Mouse (Mus musculus) myocyte (in vitro differentiated cells): ENCODE data around the gene Prkn. TPM values are rescaled to one million over a fixed set of nuclear protein-coding genes. Genes with fewer than 3 reads are reported as not detected.

ENCODE experiments used
- H3K27me3 ChIP-seq: one replicate; pipeline ENCODE4 v1.6.1; 2011; ENCODE audit not compliant: control insufficient read depth, insufficient read depth, insufficient read length
- H3K36me3 ChIP-seq: one replicate; pipeline ENCODE4 v1.6.1; 2011; ENCODE audit not compliant: control insufficient read depth, insufficient read depth
- H3K4me2 ChIP-seq: one replicate; pipeline ENCODE4 v1.6.1; 2011; ENCODE audit warnings: low read depth, control low read depth
- H3K4me3 ChIP-seq: one replicate; pipeline ENCODE4 v1.5.1; 2011; ENCODE audit warnings: mild to moderate bottlenecking, control low read depth, moderate library complexity
- H3K79me2 ChIP-seq: one replicate; pipeline ENCODE4 v1.6.1; 2011; ENCODE audit not compliant: control insufficient read depth, insufficient read depth
- H3ac ChIP-seq: one replicate; pipeline ENCODE4 v1.6.1; 2011; ENCODE audit not compliant: control insufficient read depth, insufficient read length
- CEBPB ChIP-seq: IDR thresholded peaks from 2 replicates; pipeline ENCODE4 v1.6.1; 2011; ENCODE audit warnings: mild to moderate bottlenecking, moderate library complexity; ENCODE audit not compliant: poor library complexity, insufficient read depth, severe bottlenecking
- E2F4 ChIP-seq: IDR thresholded peaks from one replicate; pipeline ENCODE4 v1.6.1; 2011; ENCODE audit warnings: mild to moderate bottlenecking, control low read depth, moderate library complexity; ENCODE audit not compliant: insufficient read depth
- MAX ChIP-seq: IDR thresholded peaks from one replicate; pipeline ENCODE4 v1.6.1; 2011; ENCODE audit warnings: low read depth, mild to moderate bottlenecking, control low read depth
- MYOD1 ChIP-seq, 3 experiments: IDR thresholded peaks; one replicate each; pipeline ENCODE4 v1.6.1; 2011; ENCODE audit warnings: control low read depth in 2 of 3, low read depth in 2 of 3, mild to moderate bottlenecking in 2 of 3, moderate library complexity in 1 of 3; ENCODE audit not compliant: insufficient read length in 2 of 3, control insufficient read depth in 1 of 3
- MYOG ChIP-seq, 3 experiments: IDR thresholded peaks; one replicate each; pipeline ENCODE4 v1.6.1; 2011; ENCODE audit warnings: control low read depth in 2 of 3, low read depth in 2 of 3, mild to moderate bottlenecking in 2 of 3; ENCODE audit not compliant: insufficient read length in 2 of 3, control insufficient read depth in 1 of 3, insufficient read depth in 1 of 3
- POLR2A ChIP-seq: IDR thresholded peaks from one replicate; pipeline ENCODE4 v1.6.1; 2011; ENCODE audit warnings: low read depth, mild to moderate bottlenecking, control low read depth, moderate library complexity; ENCODE audit not compliant: insufficient read length
- POLR2AphosphoS2 ChIP-seq: IDR thresholded peaks from one replicate; pipeline ENCODE4 v1.6.1; 2011; ENCODE audit warnings: low read depth, control low read depth; ENCODE audit not compliant: insufficient read length
- REST ChIP-seq: IDR thresholded peaks from one replicate; pipeline ENCODE4 v1.6.1; 2011; ENCODE audit warnings: mild to moderate bottlenecking, control low read depth, moderate library complexity; ENCODE audit not compliant: insufficient read depth, insufficient read length
- SRF ChIP-seq: IDR thresholded peaks from one replicate; pipeline ENCODE4 v1.6.1; 2011; ENCODE audit warnings: low read depth; ENCODE audit not compliant: control insufficient read depth, insufficient read length
- TCF12 ChIP-seq: IDR thresholded peaks from one replicate; pipeline ENCODE4 v1.6.1; 2011; ENCODE audit warnings: mild to moderate bottlenecking, control low read depth; ENCODE audit not compliant: poor library complexity, insufficient read depth, severe bottlenecking
- TCF3 ChIP-seq: IDR thresholded peaks from one replicate; pipeline ENCODE4 v1.6.1; 2011; ENCODE audit warnings: low read depth, control low read depth; ENCODE audit not compliant: insufficient read length
- USF1 ChIP-seq: IDR thresholded peaks from one replicate; pipeline ENCODE4 v1.6.1; 2011; ENCODE audit warnings: low read depth, mild to moderate bottlenecking, control low read depth, moderate library complexity
- polyA plus RNA-seq: library from polyadenylated mRNA; unstranded; fragments of >200 nt; fragmentation: generic; extraction: Trizol; gene quantifications from one replicate; pipeline ENCODE4 v1.2.1, GENCODE M21; 2012; ENCODE audit warnings: missing spikeins

Prkn gene
- polyA plus RNA-seq, 1 experiment = 0.26 TPM

GRCm38 (mm10) chr17:11550562-11550961 lies 710.4 kb downstream of the Prkn start:
- no peaks in the 10 kb centered on the region for H3K36me3 ChIP-seq
- no peaks in the 10 kb centered on the region for H3K79me2 ChIP-seq
- H3K27me3 ChIP-seq = no peaks in the 10 kb centered on the region
- H3K4me3 ChIP-seq = no peak overlapping the region
- no peak for TF ChIP-seq E2F4
- TF ChIP-seq MYOD1 (IDR thresholded peaks at IDR 0.05; ENCODE audit: control insufficient read depth in 1 of 3, insufficient read length in 2 of 3, low read depth in 2 of 3) = no peak
- no peak for TF ChIP-seq POLR2A
- TF ChIP-seq TCF3 = no peak
- no peak for TF ChIP-seq USF1
- H3K4me2 ChIP-seq = no peak overlapping the region
- no peak overlapping the region for H3ac ChIP-seq

DNA sequence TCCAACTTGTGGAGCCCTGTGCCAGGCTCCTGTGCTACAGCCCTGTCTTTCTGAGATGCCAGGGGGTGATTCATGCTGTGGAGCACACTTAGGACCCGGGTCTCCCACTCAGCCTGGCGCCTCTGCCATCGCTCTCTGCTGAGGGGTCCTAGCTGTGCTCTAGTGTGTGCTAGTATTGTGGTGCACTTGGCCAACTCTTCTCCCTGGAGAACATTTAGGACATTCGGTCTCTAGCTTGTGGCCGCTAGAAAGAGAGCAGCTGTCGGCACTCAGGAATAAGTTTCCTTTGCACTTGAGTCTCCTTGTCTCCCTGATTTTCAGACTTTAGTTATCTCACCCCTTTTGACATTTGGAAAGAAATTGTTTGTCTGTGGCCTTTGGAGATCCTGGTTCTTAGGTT lies 725.5 kb downstream of the Prkn start:
- TF ChIP-seq MYOD1 (IDR thresholded peaks at IDR 0.05; ENCODE audit: control insufficient read depth in 1 of 3, insufficient read length in 2 of 3, low read depth in 2 of 3) (no peak), POLR2AphosphoS2 (no peak), E2F4 (no peak), MAX (no peak), CEBPB (no peak), SRF (no peak), TCF12 (no peak)
- no peak overlapping the region for H3K4me3 ChIP-seq
- no peak overlapping the region for H3ac ChIP-seq
- H3K79me2 ChIP-seq = no peaks in the 10 kb centered on the region
- H3K27me3 ChIP-seq = no peaks in the 10 kb centered on the region
- no peak overlapping the region for H3K4me2 ChIP-seq
- H3K36me3 ChIP-seq = no peaks in the 10 kb centered on the region

GRCm38 (mm10) chr17:11570392-11570791 lies 730.2 kb downstream of the Prkn start:
- Histone ChIP-seq H3ac (no peak overlapping the region), H3K79me2 (no peaks in the 10 kb centered on the region), H3K36me3 (no peaks in the 10 kb centered on the region), H3K4me3 (no peak overlapping the region), H3K4me2 (no peak overlapping the region), H3K27me3 (no peaks in the 10 kb centered on the region)
- TF ChIP-seq REST (no peak), E2F4 (no peak), TCF3 (no peak), POLR2A (no peak), MYOD1 (IDR thresholded peaks at IDR 0.05; ENCODE audit: control insufficient read depth in 1 of 3, insufficient read length in 2 of 3, low read depth in 2 of 3) (no peak), USF1 (no peak), MAX (no peak), CEBPB (no peak), TCF12 (no peak), POLR2AphosphoS2 (no peak), SRF (no peak), MYOG (IDR thresholded peaks at IDR 0.05; ENCODE audit: control insufficient read depth in 1 of 3, insufficient read depth in 1 of 3, insufficient read length in 2 of 3, low read depth in 2 of 3) (no peak)

DNA sequence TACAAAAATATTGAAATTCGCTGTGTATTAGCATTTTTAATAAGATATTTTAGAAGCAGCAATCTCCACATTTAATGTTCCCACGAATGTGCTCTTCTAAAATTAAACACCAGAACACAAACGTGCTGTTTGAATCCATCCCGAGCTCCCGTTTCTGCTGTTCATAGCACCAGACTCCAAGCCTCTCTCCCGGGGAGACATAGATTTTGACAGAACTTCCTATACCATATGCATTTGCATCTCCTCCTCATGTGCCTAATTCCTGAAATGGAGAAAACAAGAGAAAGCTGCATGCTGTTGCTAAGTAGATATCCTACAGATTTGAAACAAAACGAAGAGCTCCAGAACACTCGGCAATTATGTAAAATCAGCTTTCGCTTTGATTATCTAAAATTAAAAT lies 733.5 kb downstream of the Prkn start:
- H3K4me2 ChIP-seq = no peak overlapping the region
- no peak overlapping the region for H3K4me3 ChIP-seq
- H3K36me3 ChIP-seq = no peaks in the 10 kb centered on the region
- TF ChIP-seq POLR2AphosphoS2 = no peak
- no peak for TF ChIP-seq E2F4
- TF ChIP-seq MAX = no peak
- no peak for TF ChIP-seq USF1
- no peak for TF ChIP-seq MYOD1 (IDR thresholded peaks at IDR 0.05; ENCODE audit: control insufficient read depth in 1 of 3, insufficient read length in 2 of 3, low read depth in 2 of 3)
- TF ChIP-seq TCF12 = no peak
- no peak for TF ChIP-seq MYOG (IDR thresholded peaks at IDR 0.05; ENCODE audit: control insufficient read depth in 1 of 3, insufficient read depth in 1 of 3, insufficient read length in 2 of 3, low read depth in 2 of 3)
- TF ChIP-seq POLR2A = no peak
- TF ChIP-seq TCF3 = no peak
- TF ChIP-seq SRF = no peak
- TF ChIP-seq REST = no peak
- TF ChIP-seq CEBPB = no peak
- H3K27me3 ChIP-seq = no peaks in the 10 kb centered on the region
- no peak overlapping the region for H3ac ChIP-seq
- H3K79me2 ChIP-seq = no peaks in the 10 kb centered on the region

DNA sequence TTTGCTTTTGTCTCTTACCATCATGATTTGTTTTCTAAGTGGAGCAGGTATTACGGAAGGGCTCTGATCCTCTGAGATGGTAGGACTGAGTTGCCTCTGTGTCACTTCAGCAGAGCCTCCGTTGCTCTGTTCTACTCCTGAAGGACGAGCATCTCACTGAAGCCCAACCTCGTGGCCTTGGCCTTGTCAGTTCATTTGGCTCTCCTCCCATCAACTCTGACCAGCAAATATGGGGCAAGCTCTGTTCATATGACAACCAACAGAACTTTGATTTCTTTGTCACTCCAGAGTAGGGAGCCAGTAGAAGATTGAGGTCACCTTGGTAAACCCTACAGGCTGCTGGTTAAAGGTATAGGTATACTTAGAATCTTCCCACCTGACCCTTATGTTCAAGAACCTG lies 745.3 kb downstream of the Prkn start:
- no peak overlapping the region for H3K4me2 ChIP-seq
- no peak overlapping the region for H3K4me3 ChIP-seq
- no peaks in the 10 kb centered on the region for H3K79me2 ChIP-seq
- no peak overlapping the region for H3ac ChIP-seq
- no peak for TF ChIP-seq USF1
- no peak for TF ChIP-seq POLR2A
- TF ChIP-seq MAX = no peak
- no peak for TF ChIP-seq REST
- TF ChIP-seq E2F4 = no peak
- TF ChIP-seq POLR2AphosphoS2 = no peak
- no peak for TF ChIP-seq TCF12
- no peak for TF ChIP-seq CEBPB
- no peak for TF ChIP-seq MYOG (IDR thresholded peaks at IDR 0.05; ENCODE audit: control insufficient read depth in 1 of 3, insufficient read depth in 1 of 3, insufficient read length in 2 of 3, low read depth in 2 of 3)
- no peak for TF ChIP-seq MYOD1 (IDR thresholded peaks at IDR 0.05; ENCODE audit: control insufficient read depth in 1 of 3, insufficient read length in 2 of 3, low read depth in 2 of 3)
- TF ChIP-seq SRF = no peak
- no peak for TF ChIP-seq TCF3
- no peaks in the 10 kb centered on the region for H3K36me3 ChIP-seq
- no peaks in the 10 kb centered on the region for H3K27me3 ChIP-seq
